Mouse (Mus musculus) hindbrain, embryonic 15.5 days (tissue): ENCODE data around the gene Casz1. TPM values are rescaled to one million over a fixed set of nuclear protein-coding genes. Genes with fewer than 3 reads are reported as not detected.

Source experiments
- ATAC-seq: fragments of 200-750 bp; cut with Nextera tagmentation; 2 replicates; pipeline ENCODE4 v1.8.0; 2017; ENCODE audit warnings: low read depth, moderate number of reproducible peaks, moderate TSS enrichment; ENCODE audit not compliant: low FRiP score
- H3K27ac ChIP-seq: fragments of 300-500 bp; sonication (generic); replicated peaks from 2 replicates; pipeline ENCODE4 v1.5.1; 2015; ENCODE audit warnings: mild to moderate bottlenecking, inconsistent platforms
- H3K27me3 ChIP-seq: fragments of 300-500 bp; sonication (generic); 2 replicates; pipeline ENCODE4 v1.6.1; 2015; ENCODE audit warnings: control low read depth, inconsistent platforms
- H3K36me3 ChIP-seq: fragments of 300-500 bp; sonication (generic); 2 replicates; pipeline ENCODE4 v1.6.1; 2015; ENCODE audit warnings: control low read depth, inconsistent platforms
- H3K4me1 ChIP-seq: fragments of 300-500 bp; sonication (generic); replicated peaks from 2 replicates; pipeline ENCODE4 v1.6.1; 2015; ENCODE audit warnings: control low read depth, inconsistent platforms
- H3K4me2 ChIP-seq: fragments of 300-500 bp; sonication (generic); 2 replicates; pipeline ENCODE4 v1.6.1; 2015; ENCODE audit warnings: moderate library complexity, mild to moderate bottlenecking, inconsistent platforms
- H3K4me3 ChIP-seq: fragments of 300-500 bp; sonication (generic); 2 replicates; pipeline ENCODE4 v1.5.1; 2015; ENCODE audit warnings: mild to moderate bottlenecking, inconsistent platforms
- H3K9ac ChIP-seq: fragments of 300-500 bp; sonication (generic); 2 replicates; pipeline ENCODE4 v1.6.1; 2015; ENCODE audit warnings: inconsistent platforms
- H3K9me3 ChIP-seq: fragments of 300-500 bp; sonication (generic); 2 replicates; pipeline ENCODE4 v1.6.1; 2016; ENCODE audit warnings: control low read depth, inconsistent platforms
- WGBS: fragments of 180-500 bp; shearing (Covaris S2); methylation state at CpG from one replicate; pipeline ENCODE4 v1.1.7; 2015; 5-methylcytosine and 5-hydroxymethylcytosine counted together
- polyA plus RNA-seq: library from polyadenylated mRNA; unstranded; fragments of >200 nt; fragmentation: Nextera tagmentation; extraction: Ambion mirVana; gene quantifications from 2 replicates; pipeline ENCODE4 v1.2.1, GENCODE M21; 2015

Gene Casz1
- polyA plus RNA-seq, 1 experiment from 2014 or later: 4.6 TPM

GRCm38 (mm10) chr4:148951821-148952291 lies 147.6 kb downstream of the Casz1 start:
- Histone ChIP-seq H3K27me3 (peaks cover 44% of the 10 kb centered on the region), H3K4me3 (peak overlapping the region; percentile 43), H3K9ac (peak overlapping the region; percentile 47), H3K9me3 (no peaks in the 10 kb centered on the region), H3K36me3 (no peaks in the 10 kb centered on the region), H3K4me1 (peaks cover 37% of the 10 kb centered on the region), H3K4me2 (peak overlapping the region; percentile 85), H3K27ac (0 out of 2 replicates have a peak overlapping the region, but pooled peaks have one; percentile 11)
- ATAC-seq: 0 out of 2 replicates have a peak, but pooled peaks have one; percentile 19
- 4% methylated on average over 41 of the region's 44 CpGs for WGBS

GRCm38 (mm10) chr4:148952328-148953222 lies 148.3 kb downstream of the Casz1 start:
- Histone ChIP-seq H3K4me2 (peak overlapping the region; percentile 85), H3K27me3 (peaks cover 44% of the 10 kb centered on the region)

GRCm38 (mm10) chr4:148955131-148955813 lies 151.0 kb downstream of the Casz1 start:
- Histone ChIP-seq H3K36me3 (no peaks in the 10 kb centered on the region), H3K27me3 (peaks cover 30% of the 10 kb centered on the region), H3K9me3 (no peaks in the 10 kb centered on the region), H3K27ac (no peak overlapping the region), H3K4me1 (peaks cover 33% of the 10 kb centered on the region), H3K4me2 (no peak overlapping the region), H3K9ac (no peak overlapping the region), H3K4me3 (no peak overlapping the region)
- WGBS: 81% methylated on average over 14 of the region's 14 CpGs
- no peak for ATAC-seq

More at GRCm38 (mm10) chr4:148952328-148953222, 148.3 kb downstream of the Casz1 start:
- peak; percentile 55; the same call in 1 of the 2 replicates for ATAC-seq
- Histone ChIP-seq H3K9me3 (no peaks in the 10 kb centered on the region), H3K4me3 (peak overlapping the region; percentile 43), H3K27ac (no peak overlapping the region), H3K36me3 (no peaks in the 10 kb centered on the region), H3K9ac (peak overlapping the region; percentile 47), H3K4me1 (peaks cover 37% of the 10 kb centered on the region)
- 6% methylated on average over 66 of the region's 69 CpGs for WGBS

GRCm38 (mm10) chr4:148960011-148960410 lies 155.8 kb downstream of the Casz1 start:
- no peaks in the 10 kb centered on the region for H3K9me3 ChIP-seq
- no peak overlapping the region for H3K27ac ChIP-seq
- no peak overlapping the region for H3K4me3 ChIP-seq
- H3K9ac ChIP-seq: no peak overlapping the region
- H3K4me1 ChIP-seq: peaks cover 3% of the 10 kb centered on the region; the same call in 1 of the 2 replicates
- H3K36me3 ChIP-seq: no peaks in the 10 kb centered on the region
- ATAC-seq: no peak
- peaks cover 4% of the 10 kb centered on the region; the same call in 1 of the 2 replicates for H3K27me3 ChIP-seq
- no peak overlapping the region for H3K4me2 ChIP-seq
- WGBS: 78% methylated on average over 12 of the region's 12 CpGs

GRCm38 (mm10) chr4:148961081-148961480 lies 156.9 kb downstream of the Casz1 start:
- no peak overlapping the region for H3K4me3 ChIP-seq
- H3K27ac ChIP-seq: no peak overlapping the region
- no peaks in the 10 kb centered on the region for H3K27me3 ChIP-seq
- no peak overlapping the region for H3K9ac ChIP-seq
- no peak overlapping the region for H3K4me2 ChIP-seq
- no peaks in the 10 kb centered on the region for H3K4me1 ChIP-seq
- no peak for ATAC-seq
- H3K36me3 ChIP-seq: no peaks in the 10 kb centered on the region
- 91% methylated on average over 19 of the region's 19 CpGs for WGBS
- H3K9me3 ChIP-seq: no peaks in the 10 kb centered on the region

GRCm38 (mm10) chr4:148962096-148962495 lies 157.9 kb downstream of the Casz1 start:
- no peaks in the 10 kb centered on the region for H3K27me3 ChIP-seq
- H3K36me3 ChIP-seq: no peaks in the 10 kb centered on the region
- no peaks in the 10 kb centered on the region for H3K9me3 ChIP-seq
- no peak for ATAC-seq
- no peak overlapping the region for H3K27ac ChIP-seq
- H3K4me1 ChIP-seq: peaks cover 4% of the 10 kb centered on the region; the same call in 1 of the 2 replicates
- no peak overlapping the region for H3K9ac ChIP-seq
- WGBS: 73% methylated on average over 1 of the region's 1 CpGs
- no peak overlapping the region for H3K4me3 ChIP-seq
- H3K4me2 ChIP-seq: no peak overlapping the region

GRCm38 (mm10) chr4:148964541-148965310 lies 160.5 kb downstream of the Casz1 start:
- Histone ChIP-seq H3K36me3 (no peaks in the 10 kb centered on the region), H3K27me3 (no peaks in the 10 kb centered on the region), H3K9me3 (no peaks in the 10 kb centered on the region), H3K4me1 (peaks cover 23% of the 10 kb centered on the region), H3K9ac (no peak overlapping the region), H3K27ac (no peak overlapping the region), H3K4me3 (no peak overlapping the region), H3K4me2 (no peak overlapping the region)
- 87% methylated on average over 10 of the region's 10 CpGs for WGBS
- ATAC-seq: no peak

GRCm38 (mm10) chr4:148966132-148966531 lies 161.9 kb downstream of the Casz1 start:
- ATAC-seq: no peak
- 83% methylated on average over 5 of the region's 5 CpGs for WGBS
- no peak overlapping the region for H3K4me2 ChIP-seq
- H3K4me1 ChIP-seq: peaks cover 26% of the 10 kb centered on the region
- no peak overlapping the region for H3K9ac ChIP-seq
- no peaks in the 10 kb centered on the region for H3K36me3 ChIP-seq
- no peaks in the 10 kb centered on the region for H3K9me3 ChIP-seq
- no peaks in the 10 kb centered on the region for H3K27me3 ChIP-seq
- no peak overlapping the region for H3K27ac ChIP-seq
- H3K4me3 ChIP-seq: no peak overlapping the region

GRCm38 (mm10) chr4:148968859-148969258 lies 164.6 kb downstream of the Casz1 start:
- Histone ChIP-seq H3K9me3 (no peaks in the 10 kb centered on the region), H3K9ac (no peak overlapping the region), H3K4me3 (no peak overlapping the region), H3K27ac (no peak overlapping the region), H3K4me2 (no peak overlapping the region), H3K27me3 (no peaks in the 10 kb centered on the region), H3K4me1 (peaks cover 33% of the 10 kb centered on the region), H3K36me3 (no peaks in the 10 kb centered on the region)
- WGBS: 56% methylated on average over 5 of the region's 5 CpGs
- no peak for ATAC-seq

- no peak overlapping the region for H3K4me3 ChIP-seq
- H3K4me2 ChIP-seq: no peak overlapping the region
- no peak for ATAC-seq
- H3K9me3 ChIP-seq: no peaks in the 10 kb centered on the region
- WGBS: 65% methylated on average over 5 of the region's 5 CpGs
- H3K36me3 ChIP-seq: no peaks in the 10 kb centered on the region
- H3K9ac ChIP-seq: no peak overlapping the region
- peaks cover 36% of the 10 kb centered on the region for H3K4me1 ChIP-seq
- no peak overlapping the region for H3K27ac ChIP-seq
- no peaks in the 10 kb centered on the region for H3K27me3 ChIP-seq
Measured at GRCm38 (mm10) chr4:148969610-148970009, 165.4 kb downstream of the Casz1 start.

GRCm38 (mm10) chr4:148970742-148971141 lies 166.5 kb downstream of the Casz1 start:
- no peak for ATAC-seq
- Histone ChIP-seq H3K27ac (no peak overlapping the region), H3K4me1 (peaks cover 45% of the 10 kb centered on the region), H3K27me3 (no peaks in the 10 kb centered on the region), H3K4me3 (no peak overlapping the region), H3K4me2 (no peak overlapping the region), H3K36me3 (no peaks in the 10 kb centered on the region), H3K9ac (no peak overlapping the region), H3K9me3 (no peaks in the 10 kb centered on the region)
- 70% methylated on average over 4 of the region's 4 CpGs for WGBS
